Mouse (Mus musculus) natural killer cell, adult 2 months (primary cell): Measurements from ENCODE around the gene Ralgps1.

Experiments used
- DNase-seq, 2 experiments: peaks; one replicate each; pipeline ENCODE4 v3.0.0; 2022; ENCODE audit warnings: low spot score in 2 of 2

The Ralgps1 gene

GRCm38 (mm10) chr2:33321641-33322040 lies 49.6 kb downstream of the Ralgps1 start:
- DNase-seq: no peak

- DNase-seq: no peak
Measured at GRCm38 (mm10) chr2:33321031-33321430, 50.3 kb downstream of the Ralgps1 start.

GRCm38 (mm10) chr2:33320568-33320967 lies 50.7 kb downstream of the Ralgps1 start:
- DNase-seq: no peak

- DNase-seq: no peak
Measured at GRCm38 (mm10) chr2:33319934-33320333, 51.4 kb downstream of the Ralgps1 start.

- no peak for DNase-seq
Measured at GRCm38 (mm10) chr2:33319455-33319854, 51.8 kb downstream of the Ralgps1 start.

GRCm38 (mm10) chr2:33318491-33318964 lies 52.8 kb downstream of the Ralgps1 start:
- DNase-seq: no peak

- DNase-seq: no peak
Measured at GRCm38 (mm10) chr2:33316516-33316915, 54.8 kb downstream of the Ralgps1 start.

- no peak for DNase-seq
Measured at GRCm38 (mm10) chr2:33316063-33316405, 55.3 kb downstream of the Ralgps1 start.

GRCm38 (mm10) chr2:33315233-33316062 lies 55.8 kb downstream of the Ralgps1 start:
- DNase-seq: no peak

GRCm38 (mm10) chr2:33309426-33309825 lies 61.9 kb downstream of the Ralgps1 start:
- no peak for DNase-seq

GRCm38 (mm10) chr2:33306565-33306964 lies 64.7 kb downstream of the Ralgps1 start:
- no peak for DNase-seq

GRCm38 (mm10) chr2:33303416-33303947 lies 67.8 kb downstream of the Ralgps1 start:
- no peak for DNase-seq

GRCm38 (mm10) chr2:33302828-33303227 lies 68.5 kb downstream of the Ralgps1 start:
- DNase-seq: no peak

GRCm38 (mm10) chr2:33302405-33302804 lies 68.9 kb downstream of the Ralgps1 start:
- DNase-seq: no peak

- no peak for DNase-seq
Measured at GRCm38 (mm10) chr2:33300371-33301046, 70.8 kb downstream of the Ralgps1 start.

- no peak for DNase-seq
Measured at GRCm38 (mm10) chr2:33298928-33299327, 72.4 kb downstream of the Ralgps1 start.

GRCm38 (mm10) chr2:33295115-33295514 lies 76.2 kb downstream of the Ralgps1 start:
- no peak for DNase-seq

GRCm38 (mm10) chr2:33292057-33292456 lies 79.2 kb downstream of the Ralgps1 start:
- no peak for DNase-seq

GRCm38 (mm10) chr2:33290491-33290890 lies 80.8 kb downstream of the Ralgps1 start:
- no peak for DNase-seq

GRCm38 (mm10) chr2:33288837-33289236 lies 82.4 kb downstream of the Ralgps1 start:
- no peak for DNase-seq

GRCm38 (mm10) chr2:33283674-33284073 lies 87.6 kb downstream of the Ralgps1 start:
- DNase-seq: no peak

GRCm38 (mm10) chr2:33282877-33283276 lies 88.4 kb downstream of the Ralgps1 start:
- DNase-seq: no peak

- DNase-seq: no peak
Measured at GRCm38 (mm10) chr2:33281807-33282206, 89.5 kb downstream of the Ralgps1 start.
